Comparison of ENCODE assay signal across 8 mouse cellular contexts in the genomic region with DNA sequence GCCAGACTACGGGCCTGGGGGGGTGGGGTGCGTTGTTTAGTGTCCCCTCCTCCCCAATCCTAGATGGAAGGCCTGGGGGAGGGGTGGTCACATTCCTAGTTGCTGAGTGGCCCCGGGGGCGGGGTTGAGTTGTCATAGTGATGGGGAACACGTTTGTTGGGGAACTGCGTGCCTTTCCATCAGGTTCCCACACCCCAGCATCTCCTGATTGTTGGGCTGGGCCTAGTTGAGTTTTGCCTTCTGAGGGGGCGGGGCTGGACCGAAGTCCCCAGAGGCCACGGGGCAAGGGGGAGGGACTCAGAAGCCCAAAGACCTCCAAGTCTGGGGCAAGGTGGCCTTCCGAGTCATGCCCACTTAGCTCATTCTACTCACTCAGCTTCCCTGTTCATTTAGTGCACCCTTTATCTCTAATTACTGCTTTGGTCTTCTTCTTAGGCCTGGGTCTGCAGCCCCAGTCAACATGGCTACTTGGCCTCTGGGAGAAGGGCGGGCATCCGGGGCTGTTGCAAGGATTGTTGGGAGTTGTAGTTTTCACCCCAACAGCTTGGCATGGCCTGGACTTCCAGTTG. TPM values are rescaled to one million over a fixed set of nuclear protein-coding genes. Genes with fewer than 3 reads are reported as not detected.
DNase-seq lines count a peak whose midpoint lies in the region; ATAC-seq and TF ChIP-seq lines count a peak whose summit lies in the region.

No protein-coding gene starts in this region.

- H3K9ac ChIP-seq in intestine, postnatal 0 days (ENCODE audit: low read depth, low read length): 0 out of 2 replicates have a peak overlapping the region, but pooled peaks have one; percentile 5
- H3K9ac ChIP-seq in liver, embryonic 11.5 days (ENCODE audit: low read depth, low read length): peak overlapping the region; percentile 100

- peak; percentile 40 for DNase-seq in right cerebral cortex, adult 18-20 months
- DNase-seq in right cerebral cortex, postnatal 36 days (ENCODE audit: low spot score in 2 of 2): no peak
- DNase-seq in embryo, embryonic 10.5 days (ENCODE audit: low spot score): peak; percentile 90
- peak; percentile 99 for DNase-seq in heart, adult 11 months
- DNase-seq in liver, embryonic 11.5 days (ENCODE audit: low spot score): peak; percentile 83
- peak; percentile 19 for DNase-seq in thymus, adult 2 months

- H3K4me2 ChIP-seq in intestine, postnatal 0 days (replicated peaks; ENCODE audit: low read depth): peak overlapping the region; percentile 64
- H3K4me2 ChIP-seq in liver, embryonic 11.5 days: peak overlapping the region; percentile 86
- peak overlapping the region; percentile 94 for H3K4me2 ChIP-seq in myocyte (ENCODE audit: low read depth)

- no peaks in the 10 kb centered on the region for H3K9me3 ChIP-seq in intestine, postnatal 0 days (ENCODE audit: control insufficient read depth)
- no peaks in the 10 kb centered on the region for H3K9me3 ChIP-seq in liver, embryonic 11.5 days (ENCODE audit: control insufficient read depth, low read length)

- peak overlapping the region; percentile 81 for H3K27ac ChIP-seq in intestine, postnatal 0 days (ENCODE audit: low read depth, low read length)
- H3K27ac ChIP-seq in liver, embryonic 11.5 days (ENCODE audit: low read depth, low read length): peak overlapping the region; percentile 99
- no peak overlapping the region; the same call in 1 of the 2 replicates for H3K27ac ChIP-seq in thymus, adult 2 months (ENCODE audit: control insufficient read depth, insufficient read depth, low read length)

- peaks cover 70% of the 10 kb centered on the region for H3K79me2 ChIP-seq in myocyte (ENCODE audit: control insufficient read depth, insufficient read depth)

- peaks cover 13% of the 10 kb centered on the region for H3K4me1 ChIP-seq in intestine, postnatal 0 days (replicated peaks; ENCODE audit: control insufficient read depth, insufficient read depth, low read length)
- peaks cover 52% of the 10 kb centered on the region for H3K4me1 ChIP-seq in liver, embryonic 11.5 days (replicated peaks; ENCODE audit: control insufficient read depth, insufficient read depth, low read length)
- H3K4me1 ChIP-seq in thymus, adult 2 months (replicated peaks; ENCODE audit: control insufficient read depth, insufficient read depth, low read length): peaks cover 31% of the 10 kb centered on the region

- no peaks in the 10 kb centered on the region for H3K27me3 ChIP-seq in intestine, postnatal 0 days (replicated peaks; ENCODE audit: control insufficient read depth, insufficient read depth, low read length)
- no peaks in the 10 kb centered on the region for H3K27me3 ChIP-seq in liver, embryonic 11.5 days (replicated peaks; ENCODE audit: control insufficient read depth, insufficient read depth, low read length)
- H3K27me3 ChIP-seq in myocyte (ENCODE audit: control insufficient read depth, insufficient read depth, insufficient read length): no peaks in the 10 kb centered on the region
- no peaks in the 10 kb centered on the region for H3K27me3 ChIP-seq in thymus, adult 2 months (ENCODE audit: control insufficient read depth, insufficient read depth, low read length)

- no peak for TF ChIP-seq POLR2A in myocyte (IDR thresholded peaks at IDR 0.05; ENCODE audit: insufficient read length, low read depth)
- no peak for TF ChIP-seq POLR2A in thymus, adult 2 months (IDR thresholded peaks at IDR 0.05; ENCODE audit: control insufficient read depth, extremely low read depth, insufficient read depth, low read length, poor library complexity)

- H3K4me3 ChIP-seq in intestine, postnatal 0 days (ENCODE audit: low read depth, low read length): peak overlapping the region; percentile 34
- H3K4me3 ChIP-seq in liver, embryonic 11.5 days (ENCODE audit: low read depth, low read length): peak overlapping the region; percentile 100
- peak overlapping the region; percentile 76 for H3K4me3 ChIP-seq in myocyte
- peak overlapping the region; percentile 30 for H3K4me3 ChIP-seq in thymus, adult 2 months (ENCODE audit: control insufficient read depth, insufficient read depth, low read length)

- H3ac ChIP-seq in myocyte (ENCODE audit: control insufficient read depth, insufficient read length): no peak overlapping the region

- peak; percentile 64 for ATAC-seq in intestine, postnatal 0 days
- ATAC-seq in liver, embryonic 11.5 days (replicated peaks; ENCODE audit: low FRiP score): peak; percentile 8; the same call in 1 of the 2 replicates

- H3K36me3 ChIP-seq in intestine, postnatal 0 days (ENCODE audit: control insufficient read depth, insufficient read depth): peaks cover 29% of the 10 kb centered on the region
- H3K36me3 ChIP-seq in liver, embryonic 11.5 days (ENCODE audit: control insufficient read depth, insufficient read depth, low read length): peaks cover 19% of the 10 kb centered on the region
- H3K36me3 ChIP-seq in myocyte (ENCODE audit: control insufficient read depth, insufficient read depth): peaks cover 17% of the 10 kb centered on the region
- peaks cover 9% of the 10 kb centered on the region; the same call in 1 of the 2 replicates for H3K36me3 ChIP-seq in thymus, adult 2 months (ENCODE audit: control insufficient read depth, insufficient read depth, low read length)

- WGBS in intestine, postnatal 0 days: 7% methylated on average over 12 of the region's 12 CpGs
- WGBS in liver, embryonic 11.5 days: 18% methylated on average over 12 of the region's 12 CpGs
- WGBS in thymus, adult 2 months: 54% methylated on average over 12 of the region's 12 CpGs

- TF ChIP-seq CTCF in intestine, postnatal 0 days (IDR thresholded peaks at IDR 0.05; ENCODE audit: low read depth): no peak
- TF ChIP-seq CTCF in thymus, adult 2 months (IDR thresholded peaks at IDR 0.05; ENCODE audit: borderline replicate concordance, control insufficient read depth, extremely low read depth, insufficient read depth, low read length, poor library complexity): no peak

TF ChIP-seq in myocyte, 11 proteins besides CTCF, POLR2A, EP300 and RAD21:
- no peak for TF ChIP-seq SRF (IDR thresholded peaks at IDR 0.05; ENCODE audit: control insufficient read depth, insufficient read length, low read depth)
- no peak for TF ChIP-seq MAX (IDR thresholded peaks at IDR 0.05; ENCODE audit: low read depth)
- peak; percentile 54 for TF ChIP-seq POLR2AphosphoS2 (IDR thresholded peaks at IDR 0.05; ENCODE audit: insufficient read length, low read depth)

RNA-seq across cellular contexts. Expression of gene Hdgf, which starts 4.5 kb away (rescaled TPM):
- 93.8 and 107 TPM in 2 replicates for polyA plus RNA-seq in intestine, postnatal 0 days (2015; fragmentation: Nextera tagmentation; extraction: Ambion mirVana)
- 520 and 526 TPM in 2 replicates for polyA plus RNA-seq in liver, embryonic 11.5 days (2014; fragmentation: Nextera tagmentation; extraction: Ambion mirVana)
- 200 TPM for polyA plus RNA-seq in myocyte (2012; fragmentation: generic; extraction: Trizol)
- polyA plus RNA-seq in thymus, adult 2 months (2012; rRNA removed): 112 and 136 TPM in 2 replicates

RNA-seq across cellular contexts. Expression of gene Mrpl24, which starts 8.6 kb away (rescaled TPM):
- 74.9 and 79.5 TPM in 2 replicates for polyA plus RNA-seq in intestine, postnatal 0 days (2015; fragmentation: Nextera tagmentation; extraction: Ambion mirVana)
- 95.7 and 97.5 TPM in 2 replicates for polyA plus RNA-seq in liver, embryonic 11.5 days (2014; fragmentation: Nextera tagmentation; extraction: Ambion mirVana)
- 114 TPM for polyA plus RNA-seq in myocyte (2012; fragmentation: generic; extraction: Trizol)
- polyA plus RNA-seq in thymus, adult 2 months (2012; rRNA removed): 60.5 and 72.4 TPM in 2 replicates

RNA-seq across cellular contexts. Expression of gene Isg20l2, which starts 19.5 kb away (rescaled TPM):
- polyA plus RNA-seq in intestine, postnatal 0 days (2015; fragmentation: Nextera tagmentation; extraction: Ambion mirVana): 13.9 and 14.1 TPM in 2 replicates
- 66.9 and 68.1 TPM in 2 replicates for polyA plus RNA-seq in liver, embryonic 11.5 days (2014; fragmentation: Nextera tagmentation; extraction: Ambion mirVana)
- 19.4 TPM for polyA plus RNA-seq in myocyte (2012; fragmentation: generic; extraction: Trizol)
- 31.6 and 40.8 TPM in 2 replicates for polyA plus RNA-seq in thymus, adult 2 months (2012; rRNA removed)

RNA-seq across cellular contexts. Expression of gene Rrnad1, which starts 19.9 kb away (rescaled TPM):
- 5.8 and 6.1 TPM in 2 replicates for polyA plus RNA-seq in intestine, postnatal 0 days (2015; fragmentation: Nextera tagmentation; extraction: Ambion mirVana)
- polyA plus RNA-seq in liver, embryonic 11.5 days (2014; fragmentation: Nextera tagmentation; extraction: Ambion mirVana): 17.5 and 18.8 TPM in 2 replicates
- 7.0 TPM for polyA plus RNA-seq in myocyte (2012; fragmentation: generic; extraction: Trizol)
- 68.0 and 75.4 TPM in 2 replicates for polyA plus RNA-seq in thymus, adult 2 months (2012; rRNA removed)

RNA-seq across cellular contexts. Expression of gene Prcc, which starts 25.2 kb away (rescaled TPM):
- 7.9 and 8.0 TPM in 2 replicates for polyA plus RNA-seq in intestine, postnatal 0 days (2015; fragmentation: Nextera tagmentation; extraction: Ambion mirVana)
- 15.4 and 15.6 TPM in 2 replicates for polyA plus RNA-seq in liver, embryonic 11.5 days (2014; fragmentation: Nextera tagmentation; extraction: Ambion mirVana)
- 46.3 TPM for polyA plus RNA-seq in myocyte (2012; fragmentation: generic; extraction: Trizol)
- 54.5 and 60.0 TPM in 2 replicates for polyA plus RNA-seq in thymus, adult 2 months (2012; rRNA removed)

Comparison
In these comparisons a context has a peak if more than half of its experiments do, and no peak if none do; other contexts are left out.
1. DNase-seq: peak in right cerebral cortex, adult 18-20 months (single experiment), embryo, embryonic 10.5 days (single experiment), heart, adult 11 months (single experiment), liver, embryonic 11.5 days (single experiment) and thymus, adult 2 months (single experiment); none in right cerebral cortex, postnatal 36 days (0 of 2).
2. H3K4me3 ChIP-seq: peak in every context shown above with its lines; median percentile 100 in liver, embryonic 11.5 days; 76 in myocyte; 34 in intestine, postnatal 0 days; 30 in thymus, adult 2 months.
3. Peak in every context shown above with its lines, with median percentiles within 50 percentile points of each other: H3K4me2 ChIP-seq.